Mouse (Mus musculus) heart, postnatal 14 days (tissue): ENCODE measurements around the gene Slc44a1. TPM values are rescaled to one million over a fixed set of nuclear protein-coding genes. Genes with fewer than 3 reads are reported as not detected.

Experiments used
- DNase-seq, 2 experiments: peaks; one replicate each; pipeline ENCODE4 v3.0.0; 2021 to 2022
- intact Hi-C: fragments of 180-260 bp; cut with DNase I; formaldehyde crosslinking; loops from one replicate; pipeline ENCODE4 v1.15.1; 2025
- total RNA-seq, 2 experiments: library from RNA; stranded (reverse); gene quantifications; 2 replicates each; pipeline ENCODE4 v1.2.3; 2021

The Slc44a1 gene
- total RNA-seq, 2 experiments from 2014 or later, result 43.0 to 47.2 TPM

- intact Hi-C loops, result loop anchor here (5.0 kb wide), 3 partner anchors 150 to 435 kb away; partner anchors contain the start of genes Abca1 and Slc44a1
- DNase-seq, result peak in 1 of 2 experiments; percentile 28
Observed at GRCm38 (mm10) chr4:53591941-53592340, 151.7 kb downstream of the Slc44a1 start.

GRCm38 (mm10) chr4:53592386-53592785, 152.2 kb downstream of the Slc44a1 start:
- intact Hi-C loops, result loop anchor here (5.0 kb wide), 3 partner anchors 150 to 435 kb away; partner anchors contain the start of genes Abca1 and Slc44a1
- DNase-seq, result peak; percentile 55 to 56

- intact Hi-C loops, result loop anchor here (2.0 to 5.0 kb wide), 5 partner anchors 49 to 483 kb away; partner anchors contain the start of genes Abca1 and Slc44a1
- peak; percentile 58 to 78 for DNase-seq
Observed at GRCm38 (mm10) chr4:53594204-53594603, 154.0 kb downstream of the Slc44a1 start.

GRCm38 (mm10) chr4:53595246-53596062, 155.2 kb downstream of the Slc44a1 start:
- DNase-seq, result no peak
- intact Hi-C loops, result loop anchor here (2.0 kb wide), 2 partner anchors 51 to 485 kb away; no protein-coding TSS in a partner anchor

- intact Hi-C loops, result no loop called here
- no peak for DNase-seq
Observed at GRCm38 (mm10) chr4:53596063-53596895, 156.1 kb downstream of the Slc44a1 start.

GRCm38 (mm10) chr4:53600462-53600861, 160.2 kb downstream of the Slc44a1 start:
- DNase-seq, result peak in 1 of 2 experiments; percentile 29
- intact Hi-C loops, result no loop called here

- intact Hi-C loops, result no loop called here
- no peak for DNase-seq
Observed at GRCm38 (mm10) chr4:53614576-53615225, 174.5 kb downstream of the Slc44a1 start.

- intact Hi-C loops, result no loop called here
Observed at GRCm38 (mm10) chr4:53617968-53618367, 177.8 kb downstream of the Slc44a1 start.

GRCm38 (mm10) chr4:53620104-53620503, 179.9 kb downstream of the Slc44a1 start:
- no peak for DNase-seq
- intact Hi-C loops, result no loop called here

More at GRCm38 (mm10) chr4:53617968-53618367, 177.8 kb downstream of the Slc44a1 start:
- DNase-seq, result no peak

GRCm38 (mm10) chr4:53621084-53621483, 180.9 kb downstream of the Slc44a1 start:
- DNase-seq, result no peak
- intact Hi-C loops, result no loop called here

GRCm38 (mm10) chr4:53621490-53621889, 181.3 kb downstream of the Slc44a1 start:
- no peak for DNase-seq
- intact Hi-C loops, result no loop called here

GRCm38 (mm10) chr4:53623711-53624110, 183.5 kb downstream of the Slc44a1 start:
- DNase-seq, result no peak
- intact Hi-C loops, result no loop called here

- DNase-seq, result peak; percentile 54 to 64
- intact Hi-C loops, result no loop called here
Observed at GRCm38 (mm10) chr4:53624816-53625215, 184.6 kb downstream of the Slc44a1 start.

- intact Hi-C loops, result no loop called here
- DNase-seq, result no peak
Observed at GRCm38 (mm10) chr4:53625263-53625662, 185.1 kb downstream of the Slc44a1 start.

GRCm38 (mm10) chr4:53628924-53629323, 188.7 kb downstream of the Slc44a1 start:
- intact Hi-C loops, result no loop called here
- peak; percentile 68 to 80 for DNase-seq

- no peak for DNase-seq
- intact Hi-C loops, result loop anchor here (5.0 kb wide), 1 partner anchor 81 kb away; the partner anchor contains the start of gene Fktn
Observed at GRCm38 (mm10) chr4:53630963-53631315, 190.7 kb downstream of the Slc44a1 start.

GRCm38 (mm10) chr4:53631316-53632010, 191.2 kb downstream of the Slc44a1 start, which contains the start of gene Fsd1l:
Fsd1l (plus strand) TSS chr4:53631471.
- intact Hi-C loops, result loop anchor here (5.0 kb wide), 1 partner anchor 81 kb away; the partner anchor contains the start of gene Fktn
- peak; percentile 85 to 88 for DNase-seq

- DNase-seq, result no peak
- intact Hi-C loops, result loop anchor here (5.0 kb wide), 1 partner anchor 80 kb away; the partner anchor contains the start of gene Fktn
Observed at GRCm38 (mm10) chr4:53632011-53632349, 191.8 kb downstream of the Slc44a1 start.

- intact Hi-C loops, result no loop called here
- no peak for DNase-seq
Observed at GRCm38 (mm10) chr4:53635336-53635735, 195.1 kb downstream of the Slc44a1 start.
